Mouse (Mus musculus): ENCODE results near the gene Tab1. TPM values are rescaled to one million over a fixed set of nuclear protein-coding genes. Genes with fewer than 3 reads are reported as not detected.

Gene Tab1
- total RNA-seq, 2 experiments from 2014 or later: 0.58 to 6.5 TPM

DNA sequence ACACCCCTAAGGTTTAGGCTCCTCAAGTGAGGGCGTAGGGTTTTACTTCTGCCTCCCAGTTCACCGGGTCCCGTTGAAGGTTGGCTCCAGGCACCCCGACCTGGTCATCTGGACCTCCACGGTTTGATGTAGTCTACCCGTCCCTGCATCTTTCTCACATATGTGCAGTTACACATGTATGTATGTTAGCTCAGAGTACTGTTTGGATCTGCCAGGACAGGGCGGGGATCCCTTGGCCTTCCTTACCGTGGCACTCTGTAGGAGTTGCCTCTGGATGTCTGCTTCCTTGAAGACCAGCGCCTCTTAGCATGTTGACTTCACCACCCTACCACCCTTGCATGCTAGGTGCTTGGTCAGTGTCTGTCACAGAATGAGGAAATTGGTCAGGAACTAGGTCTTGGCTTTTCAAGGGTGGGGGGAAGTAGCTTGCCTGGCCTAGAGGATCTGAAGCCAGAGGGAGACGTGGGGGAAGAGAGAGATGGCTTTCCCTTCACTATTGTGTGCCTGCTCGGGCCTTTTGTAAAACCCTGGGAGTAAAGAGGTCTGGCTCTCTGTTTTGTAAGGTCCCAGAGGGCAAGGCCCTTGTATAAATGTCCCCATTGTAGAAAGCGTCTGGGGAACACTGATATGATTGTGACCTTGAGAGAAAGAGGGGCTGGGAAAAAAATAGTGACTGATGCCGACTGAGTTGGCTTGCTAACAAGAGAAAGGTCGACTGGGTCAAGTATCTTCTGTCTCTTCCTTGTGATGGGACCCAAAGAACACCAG, 939 bp downstream of the Tab1 start:
- peak; percentile 36 for ATAC-seq (replicated peaks; ENCODE audit: low FRiP score, poor library complexity, severe bottlenecking)

- ATAC-seq (replicated peaks; ENCODE audit: low FRiP score, poor library complexity, severe bottlenecking): no peak
Observed at GRCm38 (mm10) chr15:80134450-80134847, 1.5 kb downstream of the Tab1 start.

GRCm38 (mm10) chr15:80135499-80135898, 2.6 kb downstream of the Tab1 start:
- ATAC-seq (replicated peaks; ENCODE audit: low FRiP score, poor library complexity, severe bottlenecking): no peak

- ATAC-seq (replicated peaks; ENCODE audit: low FRiP score, poor library complexity, severe bottlenecking): no peak
Observed at GRCm38 (mm10) chr15:80136645-80137044, 3.7 kb downstream of the Tab1 start.

GRCm38 (mm10) chr15:80137945-80138791, 5.2 kb downstream of the Tab1 start:
- no peak for ATAC-seq (replicated peaks; ENCODE audit: low FRiP score, poor library complexity, severe bottlenecking)

DNA sequence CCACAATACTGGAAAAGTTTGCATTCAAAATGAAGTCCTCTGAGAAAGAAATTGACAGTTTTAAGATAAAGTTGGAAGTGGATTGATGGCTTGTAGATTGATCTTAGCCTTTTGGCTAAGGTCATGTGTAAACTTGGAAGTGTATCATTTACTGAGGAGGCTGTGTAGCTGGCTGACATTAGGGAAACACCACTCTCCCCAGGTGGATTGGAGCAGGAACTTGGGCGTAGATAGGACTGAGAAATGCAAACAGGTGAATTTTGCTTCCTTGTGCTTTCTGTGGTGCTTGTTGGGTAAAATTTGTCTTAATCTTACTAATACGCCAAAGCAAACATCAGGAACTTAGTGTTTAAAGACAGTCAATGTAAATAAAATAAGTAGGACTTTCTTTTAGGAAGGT, 7.4 kb downstream of the Tab1 start:
- ATAC-seq (replicated peaks; ENCODE audit: low FRiP score, poor library complexity, severe bottlenecking): no peak

DNA sequence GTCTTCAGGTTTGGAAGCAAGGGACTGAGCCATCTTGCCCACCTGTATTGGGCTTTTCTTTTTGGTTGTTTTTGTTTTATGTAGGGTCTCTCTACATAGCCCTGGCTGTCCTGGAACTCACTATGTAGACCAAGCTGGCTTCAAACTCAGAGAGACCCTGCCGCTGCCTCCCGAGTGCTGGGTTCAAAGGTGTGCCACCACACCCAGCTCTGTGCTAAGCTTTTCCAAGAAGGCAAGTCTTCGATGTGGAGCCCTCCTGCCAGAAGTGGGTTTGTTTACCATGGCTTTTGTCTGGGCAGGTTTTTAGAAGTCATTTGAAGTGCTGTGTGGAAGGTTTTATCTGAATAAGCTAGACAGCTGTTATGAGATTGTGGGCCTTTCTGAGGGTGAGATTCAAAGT, 8.0 kb downstream of the Tab1 start:
- ATAC-seq (replicated peaks; ENCODE audit: low FRiP score, poor library complexity, severe bottlenecking): no peak

- no peak for ATAC-seq (replicated peaks; ENCODE audit: low FRiP score, poor library complexity, severe bottlenecking)
Observed at GRCm38 (mm10) chr15:80142130-80142529, 9.2 kb downstream of the Tab1 start.

DNA sequence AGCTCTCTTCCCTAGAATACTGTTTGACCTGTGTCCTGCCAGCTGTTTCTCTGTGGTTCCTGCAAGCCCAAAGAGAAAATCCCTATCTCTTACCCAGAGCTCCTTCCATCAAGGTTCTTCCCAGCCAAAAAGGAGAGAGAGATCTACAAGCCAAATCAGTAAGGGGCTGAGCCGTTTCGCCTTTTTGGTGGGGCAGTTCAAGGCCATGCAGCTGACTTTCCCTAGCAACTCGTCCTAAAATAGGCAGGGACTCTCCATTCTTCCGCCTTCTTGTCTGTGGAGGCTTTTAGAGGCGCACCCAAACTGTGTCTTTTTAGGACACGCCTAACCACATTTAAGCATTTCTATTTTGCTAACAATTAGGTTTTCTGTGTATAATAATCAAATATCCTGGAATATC, 10.8 kb downstream of the Tab1 start:
- no peak for ATAC-seq (replicated peaks; ENCODE audit: low FRiP score, poor library complexity, severe bottlenecking)

GRCm38 (mm10) chr15:80145397-80145796, 12.5 kb downstream of the Tab1 start:
- no peak for ATAC-seq (replicated peaks; ENCODE audit: low FRiP score, poor library complexity, severe bottlenecking)

DNA sequence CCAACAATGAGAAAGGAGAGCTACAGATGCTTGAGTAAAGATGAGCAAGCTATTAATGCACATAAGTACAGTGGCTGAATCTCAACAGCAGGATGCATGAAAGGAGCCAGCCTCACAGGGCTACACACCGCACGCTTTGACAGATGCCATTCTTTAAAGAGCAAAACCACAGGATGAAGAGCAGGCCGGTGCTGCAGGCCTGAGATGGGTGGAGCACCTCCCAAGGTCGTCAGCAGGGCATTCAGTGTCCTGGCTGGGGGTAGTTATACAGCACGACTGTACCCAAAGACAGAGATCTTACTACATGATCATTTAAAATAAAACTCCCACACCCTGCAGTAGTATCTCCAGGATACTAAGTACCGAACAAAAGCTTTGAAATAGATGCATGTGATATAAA, 13.2 kb downstream of the Tab1 start:
- ATAC-seq (replicated peaks; ENCODE audit: low FRiP score, poor library complexity, severe bottlenecking): no peak

DNA sequence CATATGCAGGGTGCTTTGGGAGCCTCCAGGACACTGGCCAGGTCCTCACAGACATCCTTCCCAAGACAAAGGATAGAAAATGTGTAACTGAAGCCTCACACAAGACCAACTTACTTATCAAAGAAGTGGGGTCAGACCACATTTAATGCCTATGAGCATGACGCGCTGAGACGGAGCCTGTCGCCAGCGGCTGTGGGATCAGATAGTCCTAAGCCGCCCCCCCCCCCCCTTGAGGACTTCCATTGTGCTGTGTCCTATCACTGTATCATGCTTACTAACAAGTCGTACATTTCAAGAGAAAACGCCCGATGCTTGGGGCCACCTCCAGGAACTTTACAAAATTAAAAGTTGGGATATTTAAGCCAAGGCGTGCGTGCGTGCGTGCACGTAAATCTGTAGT, 14.2 kb downstream of the Tab1 start:
- no peak for ATAC-seq (replicated peaks; ENCODE audit: low FRiP score, poor library complexity, severe bottlenecking)

DNA sequence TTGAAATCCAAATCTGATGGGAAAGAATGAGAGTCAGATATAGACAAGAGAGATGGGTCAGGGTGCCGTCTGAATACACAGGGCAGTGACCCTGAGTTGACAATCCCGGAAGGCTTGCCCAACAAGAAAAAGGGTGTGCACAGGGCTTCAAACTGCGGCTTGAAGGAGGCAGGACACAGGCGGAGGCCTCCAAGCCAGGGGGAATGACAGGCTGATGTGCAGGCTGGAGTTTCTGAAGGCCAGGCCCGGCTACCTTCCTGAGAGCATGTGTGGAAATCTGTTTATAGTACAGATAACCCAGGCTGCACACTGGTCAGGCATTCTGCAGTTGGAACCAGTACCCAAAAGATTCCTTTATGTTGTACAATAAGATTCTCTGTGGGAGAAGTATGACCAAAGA, 14.6 kb downstream of the Tab1 start:
- ATAC-seq (replicated peaks; ENCODE audit: low FRiP score, poor library complexity, severe bottlenecking): no peak

- no peak for ATAC-seq (replicated peaks; ENCODE audit: low FRiP score, poor library complexity, severe bottlenecking)
Observed at GRCm38 (mm10) chr15:80148565-80148964, 15.6 kb downstream of the Tab1 start.

GRCm38 (mm10) chr15:80149517-80149916, 16.6 kb downstream of the Tab1 start:
- ATAC-seq (replicated peaks; ENCODE audit: low FRiP score, poor library complexity, severe bottlenecking): no peak

- no peak for ATAC-seq (replicated peaks; ENCODE audit: low FRiP score, poor library complexity, severe bottlenecking)
Observed at GRCm38 (mm10) chr15:80152663-80153062, 19.7 kb downstream of the Tab1 start.

DNA sequence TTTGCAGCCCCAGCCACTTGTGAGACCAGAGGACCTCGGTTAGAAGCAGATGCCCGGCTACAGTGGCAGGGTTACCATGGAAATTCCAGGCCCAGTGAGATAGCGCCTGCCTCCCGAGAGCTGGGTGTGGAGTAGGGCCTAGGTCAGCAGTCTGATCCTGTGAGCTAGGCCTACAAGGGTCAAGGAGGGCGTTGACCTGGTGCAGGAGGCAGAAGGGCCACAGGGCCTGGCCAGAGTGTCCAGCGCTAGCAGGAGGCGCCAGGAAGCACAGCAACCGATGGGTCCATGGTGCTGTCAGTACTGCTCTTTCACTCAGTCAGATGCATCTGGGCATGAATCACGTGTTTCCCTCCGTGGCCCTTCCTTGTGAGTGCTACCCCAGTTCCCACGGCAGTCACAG, 20.8 kb downstream of the Tab1 start:
- ATAC-seq (replicated peaks; ENCODE audit: low FRiP score, poor library complexity, severe bottlenecking): no peak

DNA sequence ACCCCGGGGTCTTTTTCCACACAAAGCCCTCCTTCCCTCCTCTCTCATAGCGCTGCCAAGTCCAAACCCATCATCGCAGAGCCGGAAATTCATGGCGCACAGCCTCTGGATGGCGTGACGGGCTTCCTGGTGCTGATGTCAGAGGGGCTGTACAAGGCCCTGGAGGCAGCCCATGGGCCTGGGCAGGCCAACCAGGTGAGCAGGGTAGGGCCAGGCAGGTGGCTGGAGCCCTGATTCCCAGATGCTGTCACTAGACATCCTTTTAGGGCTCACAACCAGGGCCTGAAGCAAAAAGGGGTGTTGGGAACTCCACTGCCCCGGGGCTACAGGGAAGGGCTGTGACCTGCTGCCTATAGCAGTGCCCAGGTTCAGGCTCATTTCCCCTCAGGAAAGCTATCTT, 22.8 kb downstream of the Tab1 start:
- ATAC-seq (replicated peaks; ENCODE audit: low FRiP score, poor library complexity, severe bottlenecking): no peak

DNA sequence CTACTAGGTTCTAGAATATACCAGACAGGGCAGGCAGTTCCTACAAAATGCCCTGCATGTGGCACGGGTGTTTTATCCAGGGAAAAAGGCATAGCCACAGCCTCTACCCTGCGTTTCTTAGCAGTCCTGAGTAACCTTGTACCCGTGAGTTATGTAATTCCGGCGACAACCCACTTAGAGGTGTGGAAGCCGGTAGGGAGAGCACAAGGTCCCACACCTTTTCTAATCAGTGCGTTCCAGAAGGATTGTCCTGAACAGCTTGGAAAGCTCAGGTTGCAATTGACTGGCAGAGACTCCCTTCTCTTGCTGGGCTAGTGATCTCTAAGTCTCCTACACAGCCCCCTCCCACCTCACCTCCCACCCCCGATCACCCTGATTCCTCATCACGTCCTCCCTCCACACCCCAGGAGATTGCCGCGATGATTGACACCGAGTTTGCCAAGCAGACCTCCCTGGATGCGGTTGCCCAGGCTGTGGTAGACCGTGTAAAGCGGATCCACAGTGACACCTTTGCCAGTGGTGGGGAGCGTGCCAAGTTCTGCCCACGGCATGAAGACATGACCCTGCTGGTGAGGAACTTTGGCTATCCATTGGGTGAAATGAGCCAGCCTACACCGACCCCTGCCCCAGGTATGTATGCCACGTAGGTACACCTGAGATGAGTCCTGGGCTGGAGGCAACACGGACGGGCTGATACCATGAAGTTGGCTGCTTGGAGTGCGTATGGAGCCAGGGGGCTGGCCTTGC, 24.4 kb downstream of the Tab1 start:
- no peak for ATAC-seq (replicated peaks; ENCODE audit: low FRiP score, poor library complexity, severe bottlenecking)

DNA sequence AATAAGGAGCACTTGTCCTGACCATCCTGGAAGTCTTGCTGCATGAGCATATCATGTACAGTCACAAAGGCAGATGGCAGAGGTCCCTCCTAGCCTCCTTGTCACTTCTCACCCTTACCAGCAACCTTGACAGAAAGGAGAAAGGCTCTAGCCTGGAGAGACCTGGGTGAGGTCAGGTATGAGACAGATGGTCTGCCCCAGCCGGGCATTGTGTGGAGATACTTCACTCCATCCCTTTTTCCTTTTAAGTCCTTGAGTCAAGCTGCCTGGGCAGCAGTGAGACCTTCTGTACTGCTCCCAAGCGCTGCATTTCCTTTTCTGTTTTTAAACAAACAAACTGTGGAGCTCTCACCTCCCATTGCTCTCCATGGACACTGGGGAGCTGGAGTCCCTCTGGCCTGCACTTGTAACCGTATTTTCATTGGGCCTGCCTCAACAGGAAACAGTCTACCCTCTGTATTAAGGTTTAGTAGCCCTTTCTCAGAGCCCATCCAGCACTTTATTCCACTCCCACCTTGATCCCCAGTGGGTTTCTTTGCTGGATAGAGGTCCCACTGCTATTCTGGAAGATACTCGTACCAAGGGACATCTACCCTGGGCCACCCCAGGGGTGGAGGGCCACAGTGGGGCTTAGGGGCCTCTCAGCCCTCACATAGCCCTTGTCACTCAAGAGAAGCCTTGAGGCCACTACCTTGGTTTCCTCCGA, 25.2 kb downstream of the Tab1 start:
- ATAC-seq (replicated peaks; ENCODE audit: low FRiP score, poor library complexity, severe bottlenecking): no peak
